Mouse (Mus musculus): ENCODE results near the gene Vash1. TPM values are rescaled to one million over a fixed set of nuclear protein-coding genes. Genes with fewer than 3 reads are reported as not detected.

Gene Vash1
- polyA plus RNA-seq, 1 experiment: 3.0 TPM

GRCm38 (mm10) chr12:86647279-86647678 is 31.2 kb upstream of the Vash1 start:
- no peak overlapping the region for H3K27ac ChIP-seq (ENCODE audit: control insufficient read depth, insufficient read depth, low read length)
- no peak overlapping the region for H3K4me3 ChIP-seq (ENCODE audit: control insufficient read depth, insufficient read depth, low read length)
- no peaks in the 10 kb centered on the region for H3K36me3 ChIP-seq (ENCODE audit: control insufficient read depth, insufficient read depth, low read length)
- WGBS: 89% methylated on average over 9 of the region's 9 CpGs
- no peak for TF ChIP-seq POLR2A (IDR thresholded peaks at IDR 0.05; ENCODE audit: control insufficient read depth, extremely low read depth, insufficient read depth, low read length, poor library complexity)
- TF ChIP-seq CTCF (IDR thresholded peaks at IDR 0.05; ENCODE audit: borderline replicate concordance, control insufficient read depth, extremely low read depth, insufficient read depth, low read length, poor library complexity): no peak
- no peak for DNase-seq
- H3K4me1 ChIP-seq (replicated peaks; ENCODE audit: control insufficient read depth, insufficient read depth, low read length): no peaks in the 10 kb centered on the region
- H3K27me3 ChIP-seq (ENCODE audit: control insufficient read depth, insufficient read depth, low read length): no peaks in the 10 kb centered on the region

GRCm38 (mm10) chr12:86647736-86648135 is 30.8 kb upstream of the Vash1 start:
- Histone ChIP-seq H3K36me3 (ENCODE audit: control insufficient read depth, insufficient read depth, low read length) (no peaks in the 10 kb centered on the region), H3K27me3 (ENCODE audit: control insufficient read depth, insufficient read depth, low read length) (no peaks in the 10 kb centered on the region), H3K27ac (ENCODE audit: control insufficient read depth, insufficient read depth, low read length) (no peak overlapping the region), H3K4me3 (ENCODE audit: control insufficient read depth, insufficient read depth, low read length) (no peak overlapping the region), H3K4me1 (replicated peaks; ENCODE audit: control insufficient read depth, insufficient read depth, low read length) (no peaks in the 10 kb centered on the region)
- WGBS: 92% methylated on average over 5 of the region's 5 CpGs
- no peak for DNase-seq
- TF ChIP-seq POLR2A (IDR thresholded peaks at IDR 0.05; ENCODE audit: control insufficient read depth, extremely low read depth, insufficient read depth, low read length, poor library complexity): no peak
- no peak for TF ChIP-seq CTCF (IDR thresholded peaks at IDR 0.05; ENCODE audit: borderline replicate concordance, control insufficient read depth, extremely low read depth, insufficient read depth, low read length, poor library complexity)

GRCm38 (mm10) chr12:86648489-86648888 is 30.0 kb upstream of the Vash1 start:
- Histone ChIP-seq H3K27ac (ENCODE audit: control insufficient read depth, insufficient read depth, low read length) (no peak overlapping the region), H3K4me1 (replicated peaks; ENCODE audit: control insufficient read depth, insufficient read depth, low read length) (no peaks in the 10 kb centered on the region), H3K36me3 (ENCODE audit: control insufficient read depth, insufficient read depth, low read length) (no peaks in the 10 kb centered on the region), H3K4me3 (ENCODE audit: control insufficient read depth, insufficient read depth, low read length) (no peak overlapping the region), H3K27me3 (ENCODE audit: control insufficient read depth, insufficient read depth, low read length) (no peaks in the 10 kb centered on the region)
- 61% methylated on average over 3 of the region's 3 CpGs for WGBS
- DNase-seq: no peak
- no peak for TF ChIP-seq POLR2A (IDR thresholded peaks at IDR 0.05; ENCODE audit: control insufficient read depth, extremely low read depth, insufficient read depth, low read length, poor library complexity)
- no peak for TF ChIP-seq CTCF (IDR thresholded peaks at IDR 0.05; ENCODE audit: borderline replicate concordance, control insufficient read depth, extremely low read depth, insufficient read depth, low read length, poor library complexity)

- no peak for TF ChIP-seq POLR2A (IDR thresholded peaks at IDR 0.05; ENCODE audit: control insufficient read depth, extremely low read depth, insufficient read depth, low read length, poor library complexity)
- TF ChIP-seq CTCF (IDR thresholded peaks at IDR 0.05; ENCODE audit: borderline replicate concordance, control insufficient read depth, extremely low read depth, insufficient read depth, low read length, poor library complexity): no peak
- Histone ChIP-seq H3K27me3 (ENCODE audit: control insufficient read depth, insufficient read depth, low read length) (no peaks in the 10 kb centered on the region), H3K4me1 (replicated peaks; ENCODE audit: control insufficient read depth, insufficient read depth, low read length) (no peaks in the 10 kb centered on the region), H3K4me3 (ENCODE audit: control insufficient read depth, insufficient read depth, low read length) (no peak overlapping the region), H3K36me3 (ENCODE audit: control insufficient read depth, insufficient read depth, low read length) (no peaks in the 10 kb centered on the region), H3K27ac (ENCODE audit: control insufficient read depth, insufficient read depth, low read length) (no peak overlapping the region)
- WGBS: 93% methylated on average over 8 of the region's 8 CpGs
- DNase-seq: no peak
These were observed 27.1 kb upstream of the Vash1 start for GRCm38 (mm10) chr12:86651301-86651860.

GRCm38 (mm10) chr12:86652570-86653041 is 25.9 kb upstream of the Vash1 start:
- no peak for DNase-seq
- Histone ChIP-seq H3K4me1 (replicated peaks; ENCODE audit: control insufficient read depth, insufficient read depth, low read length) (no peaks in the 10 kb centered on the region), H3K36me3 (ENCODE audit: control insufficient read depth, insufficient read depth, low read length) (no peaks in the 10 kb centered on the region), H3K27me3 (ENCODE audit: control insufficient read depth, insufficient read depth, low read length) (no peaks in the 10 kb centered on the region), H3K4me3 (ENCODE audit: control insufficient read depth, insufficient read depth, low read length) (no peak overlapping the region), H3K27ac (ENCODE audit: control insufficient read depth, insufficient read depth, low read length) (no peak overlapping the region)
- TF ChIP-seq POLR2A (IDR thresholded peaks at IDR 0.05; ENCODE audit: control insufficient read depth, extremely low read depth, insufficient read depth, low read length, poor library complexity): no peak
- TF ChIP-seq CTCF (IDR thresholded peaks at IDR 0.05; ENCODE audit: borderline replicate concordance, control insufficient read depth, extremely low read depth, insufficient read depth, low read length, poor library complexity): no peak
- WGBS: 61% methylated on average over 4 of the region's 4 CpGs

GRCm38 (mm10) chr12:86659447-86659968 is 19.0 kb upstream of the Vash1 start:
- TF ChIP-seq POLR2A (IDR thresholded peaks at IDR 0.05; ENCODE audit: control insufficient read depth, extremely low read depth, insufficient read depth, low read length, poor library complexity): no peak
- no peak for TF ChIP-seq CTCF (IDR thresholded peaks at IDR 0.05; ENCODE audit: borderline replicate concordance, control insufficient read depth, extremely low read depth, insufficient read depth, low read length, poor library complexity)
- no peaks in the 10 kb centered on the region for H3K27me3 ChIP-seq (ENCODE audit: control insufficient read depth, insufficient read depth, low read length)
- DNase-seq: peak; percentile 54
- 4% methylated on average over 6 of the region's 6 CpGs for WGBS
- H3K36me3 ChIP-seq (ENCODE audit: control insufficient read depth, insufficient read depth, low read length): no peaks in the 10 kb centered on the region
- peaks cover 16% of the 10 kb centered on the region for H3K4me1 ChIP-seq (replicated peaks; ENCODE audit: control insufficient read depth, insufficient read depth, low read length)
- no peak overlapping the region for H3K4me3 ChIP-seq (ENCODE audit: control insufficient read depth, insufficient read depth, low read length)
- no peak overlapping the region for H3K27ac ChIP-seq (ENCODE audit: control insufficient read depth, insufficient read depth, low read length)
